Mouse (Mus musculus) spleen, adult 12 weeks (tissue): Measurements from ENCODE around the gene Tsc22d2.
A peak's percentile ranks its signal among the peaks of the same experiment; 100 is the strongest.

Experiments
- DNase-seq: peaks from one replicate; pipeline ENCODE4 v3.0.0; 2022; ENCODE audit warnings: low spot score

The Tsc22d2 gene

DNA sequence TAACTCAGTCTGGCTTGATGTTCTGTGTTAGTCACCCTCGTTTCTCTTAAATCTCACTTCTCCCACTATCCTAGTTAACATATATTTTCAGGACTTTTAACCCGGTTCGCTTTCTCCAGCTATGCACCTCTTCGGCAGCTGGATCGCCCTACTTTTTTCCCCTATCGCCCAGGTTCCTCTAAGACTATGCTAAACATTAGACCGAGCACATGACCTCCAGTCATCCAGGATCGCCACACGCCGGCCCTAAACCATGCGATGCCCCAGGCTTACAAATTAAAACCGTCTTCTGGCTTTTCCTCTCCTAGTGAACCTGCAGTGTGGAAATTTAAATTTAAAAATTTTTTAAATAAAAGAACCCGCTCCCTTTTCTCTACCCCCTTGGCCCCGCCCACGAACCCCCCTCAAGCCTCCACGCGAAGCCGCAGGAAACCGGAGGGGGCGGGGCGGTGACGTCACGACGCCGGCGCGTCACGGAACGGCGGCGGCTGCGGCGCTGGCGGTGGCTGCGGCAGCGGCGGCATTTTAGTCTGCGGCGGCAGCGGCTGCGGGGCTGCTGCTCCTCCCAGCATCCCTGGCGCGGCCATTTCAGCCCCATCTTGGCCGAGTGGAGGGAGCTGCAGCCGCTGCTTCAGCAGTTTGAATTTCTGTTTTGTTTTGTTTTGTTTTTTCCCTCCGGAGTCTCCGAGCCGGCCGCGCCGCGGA, at the start of gene Tsc22d2:
Tsc22d2 (plus strand) TSS at position 482 of the 705 bp plus-strand sequence.
- peak; percentile 95 for DNase-seq

DNA sequence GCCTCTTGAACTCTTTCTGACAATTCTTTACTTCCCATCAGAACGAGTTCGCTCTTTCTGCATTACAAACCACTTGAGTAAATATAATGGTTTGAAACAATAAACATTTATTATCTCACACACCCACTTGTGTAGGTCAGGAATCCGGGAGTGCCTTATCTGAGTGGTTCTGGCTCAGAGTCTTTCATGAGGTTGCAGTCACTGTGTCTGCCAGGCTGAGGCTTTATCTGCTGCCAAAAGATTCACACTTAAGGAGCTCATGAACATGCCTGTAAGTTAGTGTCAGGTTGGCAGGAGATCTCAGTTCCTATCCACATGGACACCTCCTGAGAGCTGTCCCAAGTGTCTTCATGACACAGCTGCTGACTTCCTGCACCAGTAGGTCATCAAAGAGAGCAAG, 47.8 kb upstream of the Tsc22d2 start:
- DNase-seq = no peak

DNA sequence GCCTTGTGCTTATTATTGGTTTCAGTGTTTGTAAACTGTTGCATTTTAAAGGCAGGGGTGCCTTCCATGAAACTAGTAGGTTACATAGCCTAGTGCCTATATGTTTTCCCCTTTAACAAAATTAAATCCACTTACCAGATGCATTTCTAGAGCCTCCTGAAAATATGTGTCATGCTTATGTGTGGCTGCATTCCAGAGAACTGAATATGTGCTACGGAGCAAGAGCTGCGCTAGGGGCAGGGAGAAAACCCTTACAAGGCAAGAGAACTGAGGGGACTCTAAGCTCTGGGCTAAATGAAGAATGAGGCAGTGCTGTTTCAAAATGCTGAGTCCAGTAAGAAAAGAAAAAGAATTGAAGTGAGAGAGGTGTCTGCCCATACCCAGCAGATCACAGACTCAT, 43.7 kb upstream of the Tsc22d2 start:
- no peak for DNase-seq

DNA sequence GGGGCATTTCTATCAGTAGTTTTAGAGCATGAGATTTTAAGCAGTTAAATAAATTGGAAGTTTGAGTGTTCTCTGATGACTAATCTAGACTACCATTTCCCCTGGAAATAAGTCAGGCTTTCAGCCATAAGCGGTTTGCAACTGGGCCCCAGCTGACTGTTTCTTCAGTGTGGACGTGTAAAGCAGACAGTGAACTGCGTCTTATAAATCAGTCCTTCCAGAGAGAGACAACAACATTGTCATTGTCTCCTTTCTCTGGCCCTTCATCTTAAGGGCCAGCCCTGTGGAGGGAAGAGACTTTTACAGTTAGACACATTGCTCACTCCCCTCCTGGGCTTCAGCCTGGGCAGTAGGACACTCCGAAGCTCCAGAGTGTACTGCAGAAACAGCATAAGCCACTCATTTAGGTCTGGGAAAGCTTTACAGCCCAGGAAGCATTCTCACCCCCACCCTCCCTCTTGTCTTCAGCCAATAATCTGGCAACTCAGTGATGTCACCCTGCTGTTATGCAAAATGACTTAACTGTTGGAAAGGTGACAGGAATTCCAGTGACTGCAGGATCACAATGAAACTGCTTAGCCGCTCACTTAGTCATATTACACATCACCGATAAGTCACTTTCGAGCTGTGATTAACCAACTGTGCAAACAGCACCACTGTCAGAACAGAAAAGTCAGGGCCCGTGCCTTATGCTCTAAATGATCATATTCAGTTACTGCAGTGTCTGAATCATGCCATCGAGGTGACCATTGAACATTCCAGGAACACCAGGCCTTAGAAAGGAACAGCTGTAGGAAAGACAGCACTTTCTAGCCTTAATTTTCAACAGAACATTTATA, 42.2 kb upstream of the Tsc22d2 start:
- DNase-seq = no peak

DNA sequence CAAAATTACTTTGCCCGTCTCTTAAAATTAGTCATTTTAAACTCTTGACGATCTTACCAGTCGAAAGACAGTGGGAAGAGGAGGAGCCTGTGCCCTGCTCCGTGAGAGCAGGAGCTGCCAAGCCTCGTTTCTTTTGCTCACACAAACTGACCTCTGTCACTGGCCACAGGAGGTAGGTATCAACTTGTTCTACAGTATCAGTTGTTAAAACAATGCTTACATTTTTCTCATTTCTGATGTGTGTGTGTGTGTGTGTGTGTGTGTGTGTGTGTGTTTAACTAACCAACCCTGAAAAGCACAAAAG, 41.7 kb upstream of the Tsc22d2 start:
- DNase-seq = no peak

DNA sequence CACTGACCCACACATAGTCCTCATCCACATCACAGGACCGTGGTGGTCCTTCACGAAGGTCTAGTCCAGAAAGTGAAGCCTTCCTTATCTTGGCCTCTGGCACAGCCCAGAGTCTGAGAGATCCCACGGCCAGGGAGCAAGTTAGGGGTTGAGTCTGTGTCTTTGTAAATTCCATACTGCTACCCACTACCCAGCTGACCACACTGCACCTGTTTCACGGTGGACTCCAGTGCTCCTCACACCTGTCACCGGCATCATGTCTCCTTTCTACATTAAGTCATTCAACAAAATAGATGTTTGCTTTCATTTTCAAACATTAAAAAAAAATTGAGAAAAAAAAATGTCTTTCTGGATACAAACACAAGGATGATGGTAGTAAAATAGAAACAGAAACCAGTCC, 40.2 kb upstream of the Tsc22d2 start:
- DNase-seq = no peak

DNA sequence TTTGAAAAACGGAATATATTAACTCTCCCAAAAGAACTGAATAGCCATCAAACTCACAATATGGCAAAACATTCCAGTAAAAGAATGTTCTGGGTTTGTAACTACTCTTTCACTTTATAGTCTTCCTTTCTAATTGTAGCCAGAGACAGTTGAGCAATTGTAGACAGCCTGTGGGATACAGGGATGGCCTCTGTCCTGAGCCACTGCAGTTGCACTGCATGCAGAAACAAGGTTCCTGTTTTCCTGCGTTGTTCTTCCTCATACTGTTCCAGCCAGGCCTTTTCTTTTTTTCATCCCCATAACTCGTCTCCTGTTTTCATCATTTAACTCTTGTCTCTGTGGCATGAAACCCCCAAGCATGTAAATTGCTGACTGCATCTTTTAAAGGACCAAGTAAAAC, 37.8 kb upstream of the Tsc22d2 start:
- DNase-seq = no peak

DNA sequence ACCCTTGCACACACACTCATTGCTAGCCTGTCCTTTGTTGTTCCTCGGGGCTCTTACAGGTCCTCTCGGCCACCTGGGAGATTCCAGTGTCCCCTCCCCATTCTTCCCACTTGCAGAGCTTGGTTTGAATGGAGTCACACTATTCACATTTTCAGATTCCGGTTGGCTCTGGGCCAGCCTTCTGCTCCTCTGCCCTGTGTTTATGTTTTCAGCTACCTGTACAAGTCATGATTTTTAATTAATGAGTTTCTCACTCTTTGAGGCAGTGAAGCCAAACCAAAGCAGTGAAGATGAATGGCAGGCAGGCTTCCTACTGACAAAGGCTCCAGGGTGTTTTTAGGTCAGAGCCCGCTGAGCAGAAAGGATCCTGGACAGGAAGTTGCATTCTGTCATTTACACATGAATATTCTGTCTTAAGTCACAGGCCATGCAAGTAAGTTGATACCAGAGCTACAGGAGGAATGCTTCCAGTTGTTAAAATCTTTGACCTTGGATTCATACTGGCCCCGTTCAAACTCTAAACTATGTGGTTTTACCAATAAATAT, 36.9 kb upstream of the Tsc22d2 start:
- DNase-seq = no peak

DNA sequence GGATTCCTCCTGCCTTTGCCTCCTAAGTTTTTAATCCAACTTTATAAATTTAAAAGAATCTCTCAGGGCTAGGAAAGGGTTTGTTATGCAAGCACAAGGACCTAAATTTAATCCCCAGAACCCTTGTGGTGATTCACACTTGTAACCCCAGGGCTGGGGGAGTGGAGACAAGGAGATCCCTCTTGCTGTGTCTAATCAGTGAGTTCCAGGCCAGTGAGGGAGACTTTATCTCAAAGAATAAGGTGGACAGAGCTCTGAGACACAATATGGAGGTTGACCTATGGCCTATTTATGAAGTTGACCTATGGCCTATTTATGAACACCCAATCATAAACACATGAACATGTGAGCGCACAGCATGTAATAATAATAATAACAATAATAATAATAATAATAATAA, 31.8 kb upstream of the Tsc22d2 start:
- no peak for DNase-seq

DNA sequence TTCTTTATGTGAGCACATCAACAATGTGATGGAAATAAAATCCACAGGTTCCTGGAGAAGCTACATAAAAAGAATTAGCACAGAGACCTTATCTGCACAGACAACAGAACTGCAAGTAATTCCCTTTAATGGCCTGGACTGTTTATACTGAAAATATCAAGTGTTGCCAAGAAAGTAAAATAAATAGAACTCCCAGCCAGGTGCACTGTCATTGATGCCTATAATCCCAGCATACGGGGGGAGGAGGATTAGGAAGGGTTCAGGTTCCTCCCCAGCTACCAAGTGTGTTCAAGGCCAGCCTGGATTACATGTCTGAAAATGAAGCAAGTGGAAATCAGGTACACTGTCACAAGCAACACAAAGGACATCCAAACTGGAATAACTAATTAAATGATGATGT, 29.5 kb upstream of the Tsc22d2 start:
- no peak for DNase-seq

DNA sequence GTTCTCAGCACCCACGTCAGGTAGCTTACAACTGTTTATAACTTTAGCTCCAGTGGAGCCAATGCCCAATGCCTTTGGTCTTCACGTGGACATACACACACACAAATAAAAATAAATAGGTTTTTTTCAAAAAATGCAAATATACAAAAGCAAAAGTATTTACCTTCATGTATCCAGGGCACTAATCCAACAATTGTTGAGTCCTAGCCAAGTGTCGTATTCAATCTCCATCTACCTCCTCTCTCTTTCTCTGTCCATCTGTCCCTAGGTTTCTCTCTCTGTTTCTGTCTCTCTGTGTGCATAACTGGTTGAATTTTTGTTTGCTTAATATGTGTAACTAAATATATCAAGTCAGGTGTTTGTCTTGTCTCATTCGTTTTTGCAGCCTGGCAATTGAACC, 25.8 kb upstream of the Tsc22d2 start:
- DNase-seq = no peak

DNA sequence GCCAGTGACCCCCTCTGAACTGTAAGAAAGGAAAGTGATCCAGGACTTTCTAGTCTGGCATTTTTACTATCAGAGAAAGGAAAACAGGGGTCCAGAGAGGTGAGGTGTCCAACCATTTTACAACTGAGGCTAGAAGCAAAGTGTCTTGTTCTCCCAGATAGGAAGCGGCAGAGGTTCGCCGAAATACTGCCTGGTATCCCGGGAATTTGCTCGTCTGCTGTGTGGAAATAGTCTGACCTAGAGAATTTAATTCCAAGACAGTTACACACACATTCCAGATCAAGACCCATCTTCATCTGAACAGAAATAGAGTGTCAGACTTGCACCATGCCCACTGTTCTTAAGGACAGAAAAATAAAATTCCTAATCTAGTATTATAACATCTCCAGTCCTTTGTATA, 16.0 kb upstream of the Tsc22d2 start:
- no peak for DNase-seq

DNA sequence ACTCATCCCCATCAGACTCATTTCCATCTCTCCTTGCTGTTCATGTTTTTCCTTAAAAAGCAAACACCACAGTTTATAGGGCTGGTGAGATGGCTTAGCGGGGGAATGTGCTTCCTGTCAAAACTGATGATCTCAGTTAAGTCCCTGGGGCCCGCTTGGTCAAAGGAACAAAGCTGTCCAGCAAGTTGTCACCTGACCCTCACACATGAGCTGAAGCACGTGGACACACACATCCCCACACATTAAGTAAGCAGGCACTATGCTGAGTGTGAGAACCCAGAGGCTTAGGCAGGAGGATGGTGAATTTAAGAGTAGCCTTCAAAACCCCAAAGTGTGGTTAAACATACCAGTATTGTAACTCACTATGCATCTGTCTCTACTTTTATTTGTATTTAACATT, 14.6 kb upstream of the Tsc22d2 start:
- DNase-seq = no peak

DNA sequence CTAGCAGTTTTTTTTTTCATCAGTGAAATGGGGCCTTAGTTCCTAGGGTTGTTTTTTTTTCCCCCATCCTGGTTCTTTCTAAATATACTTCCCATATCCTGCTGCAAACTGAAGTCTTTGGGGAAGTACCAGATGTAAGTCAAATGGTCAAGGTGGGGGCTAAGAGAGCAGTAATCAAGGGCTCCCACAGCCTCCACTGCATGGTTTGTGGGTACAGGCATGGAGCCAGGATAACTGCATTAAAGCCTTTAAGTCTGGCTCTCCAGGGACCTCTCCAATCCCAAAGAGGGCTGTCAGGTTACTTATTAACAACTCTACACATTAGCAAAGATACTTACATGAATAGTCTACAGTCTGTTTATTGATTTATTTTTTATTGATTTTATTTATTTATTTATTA, 2.8 kb upstream of the Tsc22d2 start:
- DNase-seq = no peak

DNA sequence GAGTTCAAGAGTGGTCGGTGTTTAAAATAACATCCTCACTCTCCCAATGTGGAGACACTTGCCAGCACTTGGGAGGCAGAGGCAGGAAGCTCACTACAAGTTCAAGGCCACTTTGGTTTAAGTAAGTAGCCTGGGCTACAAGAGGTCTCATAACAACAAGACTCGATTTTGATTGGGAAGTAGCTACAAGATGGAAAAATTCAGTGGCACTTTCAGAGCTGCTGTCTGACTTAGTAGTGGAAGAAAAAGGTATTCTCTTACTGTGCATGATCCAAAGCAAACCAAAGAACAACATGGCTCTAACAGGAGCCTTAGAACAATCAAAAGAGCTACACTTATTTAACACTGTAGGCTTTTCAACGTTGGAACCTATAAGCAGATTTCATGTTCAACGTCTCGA, 844 bp upstream of the Tsc22d2 start:
- DNase-seq = no peak

DNA sequence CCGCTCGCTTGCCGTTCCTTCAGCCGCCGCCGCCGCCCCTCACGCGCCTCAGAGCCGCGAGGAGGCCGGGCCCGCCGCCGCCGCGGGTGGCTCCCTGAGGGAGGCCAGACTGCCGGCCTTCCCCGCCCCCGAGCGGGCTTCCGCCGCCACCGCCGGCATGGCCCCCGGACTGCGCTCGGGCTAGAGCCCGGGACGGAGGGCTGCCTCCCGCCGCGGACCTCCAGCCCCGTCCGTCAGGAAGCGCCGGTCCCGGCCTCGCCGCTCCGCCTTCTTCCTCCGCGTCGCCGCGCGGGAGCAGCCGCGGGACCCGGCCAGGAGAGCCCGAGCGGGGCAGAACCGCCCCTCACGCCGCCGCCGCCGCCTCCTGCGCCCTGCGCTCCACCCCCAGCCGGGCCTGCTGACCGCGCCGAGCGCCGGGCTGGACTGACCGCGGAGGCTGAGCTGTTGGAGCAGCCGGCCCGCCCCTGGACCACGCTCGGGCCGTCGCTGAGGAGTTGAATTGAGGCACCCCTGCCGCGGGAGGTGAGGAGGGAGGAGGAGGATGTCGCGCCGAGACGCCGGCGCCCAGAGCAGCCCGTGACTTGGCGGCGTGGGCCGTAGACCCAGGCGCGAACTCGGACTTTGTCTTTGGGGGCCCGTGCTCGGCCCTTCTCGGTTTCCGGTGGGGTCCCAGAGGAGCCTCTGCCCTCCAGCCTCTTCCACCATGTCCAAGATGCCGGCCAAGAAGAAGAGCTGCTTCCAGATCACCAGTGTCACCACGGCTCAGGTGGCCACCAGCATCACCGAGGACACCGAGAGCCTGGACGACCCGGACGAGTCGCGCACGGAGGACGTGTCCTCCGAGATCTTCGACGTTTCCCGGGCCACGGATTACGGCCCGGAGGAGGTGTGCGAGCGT, 720 bp downstream of the Tsc22d2 start:
- peak; percentile 75 for DNase-seq

DNA sequence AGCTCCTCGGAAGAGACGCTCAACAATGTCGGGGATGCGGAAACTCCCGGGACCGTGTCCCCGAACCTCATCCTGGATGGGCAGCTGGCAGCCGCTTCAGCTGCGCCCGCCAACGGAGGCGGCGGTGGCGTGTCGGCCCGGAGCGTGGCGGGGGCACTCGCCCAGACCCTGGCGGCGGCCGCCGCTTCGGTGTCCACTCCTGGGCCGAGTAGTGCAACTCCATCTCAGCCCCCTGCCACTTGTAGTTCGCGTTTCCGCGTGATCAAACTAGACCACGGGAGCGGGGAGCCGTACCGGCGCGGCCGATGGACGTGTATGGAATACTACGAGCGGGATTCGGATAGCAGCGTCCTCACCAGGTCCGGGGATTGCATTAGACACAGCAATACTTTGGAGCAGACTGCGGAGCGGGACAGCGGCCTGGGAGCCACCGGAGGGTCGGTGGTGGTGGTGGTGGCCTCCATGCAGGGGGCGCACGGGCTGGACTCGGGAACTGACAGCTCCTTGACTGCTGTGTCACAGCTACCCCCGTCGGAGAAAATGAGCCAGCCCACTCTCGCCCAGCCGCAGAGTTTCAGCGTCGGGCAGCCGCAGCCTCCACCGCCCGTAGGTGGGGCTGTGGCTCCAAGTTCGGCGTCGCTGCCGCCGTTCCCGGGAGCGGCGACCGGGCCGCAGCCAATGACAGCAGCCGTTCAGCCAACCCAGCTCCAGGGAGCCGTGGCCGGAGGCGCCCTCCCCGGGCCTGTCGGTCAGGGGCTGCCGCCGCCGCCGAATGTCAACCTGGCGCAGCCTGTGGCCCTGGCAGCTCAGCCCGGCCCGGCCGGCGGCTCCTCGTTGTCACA, 1.6 kb downstream of the Tsc22d2 start:
- peak; percentile 79 for DNase-seq

DNA sequence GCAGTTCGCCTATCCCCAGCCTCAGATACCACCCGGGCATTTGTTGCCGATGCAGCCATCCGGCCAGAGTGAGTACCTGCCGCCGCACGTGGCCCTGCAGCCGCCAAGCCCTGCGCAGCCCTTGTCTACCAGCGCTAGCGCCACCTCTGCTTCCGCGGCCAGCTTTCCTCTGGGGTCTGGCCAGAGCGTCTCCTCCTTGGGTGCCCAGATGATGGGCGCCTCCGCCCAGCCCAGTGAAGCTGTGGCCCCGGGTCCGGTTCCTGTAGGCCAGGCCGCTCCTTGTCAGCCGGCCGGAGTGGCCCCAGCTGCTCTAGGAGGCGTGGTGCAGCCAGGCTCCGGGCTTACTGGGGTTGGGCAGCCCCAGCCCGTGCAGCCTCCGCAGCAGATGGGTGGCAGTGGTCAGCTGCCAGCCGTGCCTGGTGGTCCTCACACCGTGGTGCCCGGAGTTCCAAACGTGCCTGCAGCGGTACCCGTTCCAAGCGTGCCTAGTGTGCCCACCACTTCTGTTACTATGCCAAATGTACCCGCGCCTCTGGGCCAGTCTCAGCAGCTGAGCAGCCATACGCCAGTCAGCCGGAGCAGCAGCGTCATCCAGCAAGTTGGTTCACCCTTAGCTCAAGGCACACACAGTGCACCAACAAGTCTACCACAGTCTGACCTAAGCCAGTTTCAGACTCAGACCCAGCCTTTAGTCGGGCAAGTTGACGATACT, 2.4 kb downstream of the Tsc22d2 start:
- DNase-seq = peak; percentile 54

DNA sequence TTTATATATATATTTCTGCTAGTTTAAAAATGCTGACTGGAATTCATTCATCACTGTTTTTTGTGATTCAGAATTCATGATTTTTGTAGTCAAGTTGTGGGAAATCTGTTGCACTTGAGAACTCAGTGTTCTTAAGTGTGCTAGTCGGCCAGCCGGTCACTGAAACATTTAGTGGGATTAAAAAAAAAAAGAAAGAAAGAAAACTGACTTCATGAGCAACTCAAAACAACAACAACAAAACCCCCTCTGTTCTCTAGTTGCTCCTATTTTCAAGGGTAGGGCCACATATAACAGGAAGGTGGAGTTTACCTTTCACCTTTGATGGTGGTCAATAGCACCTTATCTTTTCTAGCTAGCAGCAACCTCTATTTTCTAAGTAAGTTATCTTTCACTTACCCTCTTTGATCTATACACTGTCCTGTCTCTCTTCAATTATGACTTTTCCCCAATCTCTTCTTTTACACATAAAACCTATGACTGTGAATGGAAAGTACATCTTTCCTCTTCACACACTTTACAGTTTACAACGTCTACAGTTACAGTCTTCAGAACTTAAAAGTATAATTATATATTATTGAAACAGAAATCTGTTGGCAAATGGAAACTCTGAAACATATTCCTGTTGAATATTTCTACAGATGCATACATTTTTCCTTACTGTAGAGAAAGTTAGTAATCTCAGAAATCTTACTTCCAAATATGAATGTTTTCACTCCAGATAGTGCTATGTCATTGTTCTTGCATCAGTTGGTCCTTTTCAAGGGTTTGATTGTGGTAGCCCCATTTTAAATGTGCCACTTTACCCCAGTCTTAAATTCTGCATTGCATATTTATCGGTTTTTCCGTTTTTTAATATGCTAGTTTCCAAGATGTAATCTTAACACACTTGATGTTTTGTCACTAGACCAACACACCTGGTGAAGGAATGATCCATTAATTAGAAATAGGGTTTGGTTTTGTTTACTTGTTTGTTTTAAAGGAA, 4.5 kb downstream of the Tsc22d2 start:
- no peak for DNase-seq

DNA sequence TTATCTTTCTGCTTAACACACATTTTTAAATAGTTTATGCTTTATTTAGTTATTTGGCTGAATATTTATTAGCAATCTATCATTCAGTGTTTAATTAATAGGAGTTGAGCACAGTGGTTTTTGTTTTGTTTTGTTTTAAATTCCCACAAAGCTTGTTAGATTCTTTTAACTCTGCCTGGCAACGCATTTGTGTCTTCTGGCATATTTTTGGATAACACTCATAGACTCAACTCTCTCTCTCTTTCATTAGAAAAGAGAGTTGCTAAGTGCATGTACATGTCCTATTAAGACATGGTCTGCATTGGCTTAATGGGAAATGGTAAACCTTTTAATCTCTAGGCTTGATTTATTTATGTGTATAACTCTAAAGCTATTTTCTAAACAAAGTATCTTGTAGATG, 14.3 kb downstream of the Tsc22d2 start:
- no peak for DNase-seq
